Mouse (Mus musculus) kidney, embryonic 16.5 days (tissue): ENCODE measurements around the gene E030018B13Rik. TPM values are rescaled to one million over a fixed set of nuclear protein-coding genes. Genes with fewer than 3 reads are reported as not detected.
A peak's percentile ranks its signal among the peaks of the same experiment; 100 is the strongest.

Experiments used
- ATAC-seq: fragments of 200-750 bp; cut with Nextera tagmentation; 2 replicates; pipeline ENCODE4 v1.8.0; 2017; ENCODE audit warnings: moderate TSS enrichment; ENCODE audit not compliant: low FRiP score, low TSS enrichment
- H3K27ac ChIP-seq: fragments of 300-500 bp; sonication (generic); 2 replicates; pipeline ENCODE4 v1.5.1; 2014; ENCODE audit warnings: low read length
- H3K27me3 ChIP-seq: fragments of 300-500 bp; sonication (generic); 2 replicates; pipeline ENCODE4 v1.6.1; 2014; ENCODE audit warnings: low read length, control low read depth, mixed read lengths; ENCODE audit not compliant: insufficient read depth
- H3K36me3 ChIP-seq: fragments of 300-500 bp; sonication (generic); 2 replicates; pipeline ENCODE4 v1.6.1; 2014; ENCODE audit warnings: low read length, control low read depth, mixed read lengths; ENCODE audit not compliant: insufficient read depth
- H3K4me1 ChIP-seq: fragments of 300-500 bp; sonication (generic); 2 replicates; pipeline ENCODE4 v1.6.1; 2014; ENCODE audit warnings: low read length, control low read depth, mixed read lengths; ENCODE audit not compliant: insufficient read depth
- H3K4me2 ChIP-seq: fragments of 300-500 bp; sonication (generic); replicated peaks from 2 replicates; pipeline ENCODE4 v1.6.1; 2014; ENCODE audit warnings: low read depth, low read length
- H3K4me3 ChIP-seq: fragments of 300-500 bp; sonication (generic); 2 replicates; pipeline ENCODE4 v1.5.1; 2014; ENCODE audit warnings: mild to moderate bottlenecking, low read length
- H3K9ac ChIP-seq: fragments of 300-500 bp; sonication (generic); replicated peaks from 2 replicates; pipeline ENCODE4 v1.6.1; 2014; ENCODE audit warnings: low read length
- H3K9me3 ChIP-seq: fragments of 300-500 bp; sonication (generic); 2 replicates; pipeline ENCODE4 v1.6.1; 2016; ENCODE audit warnings: low read length, control low read depth
- WGBS: fragments of 180-500 bp; shearing (Covaris S2); extraction: QIAGEN DNeasy Blood & Tissue Kit; methylation state at CpG from one replicate; pipeline ENCODE4 v1.1.7; 2014; 5-methylcytosine and 5-hydroxymethylcytosine counted together
- polyA plus RNA-seq: library from polyadenylated mRNA; unstranded; fragments of >200 nt; fragmentation: Nextera tagmentation; extraction: Ambion mirVana; gene quantifications from 2 replicates; pipeline ENCODE4 v1.2.1, GENCODE M21; 2015

Gene E030018B13Rik
- polyA plus RNA-seq, 1 experiment from 2014 or later, result not detected

DNA sequence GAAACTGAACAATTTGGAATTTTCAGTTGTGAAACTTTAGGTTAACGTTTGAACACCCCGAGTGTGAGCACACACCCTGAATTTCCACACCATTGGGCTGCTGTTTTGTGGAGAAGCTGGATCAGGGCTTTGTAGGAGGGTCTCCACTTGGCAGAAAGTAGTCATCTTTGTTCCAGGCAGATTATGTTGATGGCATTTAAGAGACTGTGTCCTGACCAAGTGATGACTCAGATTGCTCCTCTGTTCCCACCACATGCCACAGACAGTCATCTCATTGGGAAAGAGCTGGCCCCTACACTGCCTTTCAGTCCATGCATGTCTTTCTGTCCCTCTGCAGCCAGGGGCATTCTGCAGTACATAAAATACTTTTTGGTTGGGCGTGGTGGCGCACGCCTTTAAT lies 23.7 kb downstream of the E030018B13Rik start:
- peaks cover 14% of the 10 kb centered on the region for H3K4me1 ChIP-seq
- no peak for ATAC-seq
- 85% methylated on average over 5 of the region's 5 CpGs for WGBS
- H3K9me3 ChIP-seq, result no peaks in the 10 kb centered on the region
- no peak overlapping the region for H3K4me3 ChIP-seq
- H3K4me2 ChIP-seq, result no peak overlapping the region
- no peak overlapping the region for H3K9ac ChIP-seq
- no peaks in the 10 kb centered on the region for H3K36me3 ChIP-seq
- H3K27me3 ChIP-seq, result no peaks in the 10 kb centered on the region; the same call in 1 of the 2 replicates
- H3K27ac ChIP-seq, result peak overlapping the region; percentile 95; the same call in 1 of the 2 replicates

DNA sequence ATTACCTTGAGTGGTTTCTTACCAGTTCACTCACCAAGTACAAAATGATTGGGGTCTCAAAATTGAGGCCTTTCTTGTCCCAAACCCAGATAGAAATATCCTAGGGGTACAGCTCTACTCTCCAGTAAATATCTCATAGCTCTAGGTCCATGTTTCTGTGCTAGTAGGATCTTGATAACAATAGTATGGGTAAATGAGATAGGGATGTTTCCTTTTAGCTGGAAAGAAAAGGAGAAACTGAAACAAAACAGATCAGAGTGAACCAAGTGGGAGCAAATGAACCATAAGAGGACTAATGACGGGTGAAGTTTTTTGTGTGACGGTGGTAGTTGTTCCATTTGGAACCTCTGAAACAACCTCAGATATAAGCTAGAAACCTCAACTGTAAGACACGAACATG lies 24.4 kb downstream of the E030018B13Rik start:
- H3K4me1 ChIP-seq, result peaks cover 8% of the 10 kb centered on the region
- H3K9me3 ChIP-seq, result no peaks in the 10 kb centered on the region
- H3K9ac ChIP-seq, result no peak overlapping the region
- no peak for ATAC-seq
- H3K4me3 ChIP-seq, result no peak overlapping the region
- H3K36me3 ChIP-seq, result no peaks in the 10 kb centered on the region
- no peak overlapping the region for H3K27ac ChIP-seq
- H3K27me3 ChIP-seq, result no peaks in the 10 kb centered on the region; the same call in 1 of the 2 replicates
- no peak overlapping the region for H3K4me2 ChIP-seq
- WGBS, result 70% methylated on average over 3 of the region's 3 CpGs

DNA sequence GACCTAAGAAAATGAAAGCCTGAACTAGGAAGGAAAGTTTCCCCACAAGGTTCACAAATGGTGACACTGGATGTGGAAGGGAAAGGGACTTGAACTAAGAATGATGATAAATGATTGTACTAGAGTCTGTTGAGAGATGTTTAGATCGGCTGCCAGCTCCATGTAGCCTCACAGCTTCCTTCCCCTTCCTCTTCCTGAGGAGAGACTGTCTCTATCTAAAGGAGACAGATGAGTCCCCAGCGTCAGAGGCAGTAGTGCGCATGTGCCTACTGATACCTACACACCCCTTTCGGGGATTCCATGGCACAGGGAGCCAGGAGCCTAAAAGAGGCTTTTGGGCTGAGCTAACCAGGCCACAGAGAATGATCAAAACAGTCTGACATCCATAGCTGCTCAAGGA lies 24.8 kb downstream of the E030018B13Rik start:
- H3K27ac ChIP-seq, result no peak overlapping the region
- no peak overlapping the region for H3K9ac ChIP-seq
- no peaks in the 10 kb centered on the region for H3K36me3 ChIP-seq
- no peak for ATAC-seq
- 75% methylated on average over 4 of the region's 4 CpGs for WGBS
- H3K27me3 ChIP-seq, result no peaks in the 10 kb centered on the region; the same call in 1 of the 2 replicates
- H3K4me3 ChIP-seq, result no peak overlapping the region
- peaks cover 8% of the 10 kb centered on the region for H3K4me1 ChIP-seq
- H3K9me3 ChIP-seq, result no peaks in the 10 kb centered on the region
- H3K4me2 ChIP-seq, result no peak overlapping the region

DNA sequence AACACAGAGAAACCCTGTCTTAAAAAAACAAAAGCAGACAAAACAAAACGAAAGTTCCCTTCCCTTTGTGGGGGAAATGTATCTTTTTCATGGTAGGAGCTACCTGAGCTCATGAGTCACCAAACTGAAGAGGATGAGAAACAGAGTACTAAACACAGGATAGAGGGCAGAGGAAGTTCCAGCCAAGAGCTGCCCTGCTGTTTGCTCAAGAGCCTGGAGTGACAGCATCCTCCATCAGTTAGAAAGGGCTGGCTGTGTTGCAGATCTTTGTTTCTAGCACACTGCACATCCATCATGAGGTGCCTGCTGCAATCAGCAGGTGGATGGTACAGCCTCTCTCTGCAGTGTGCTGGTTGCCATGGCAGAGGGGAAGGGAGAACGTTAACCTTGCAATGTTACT lies 27.3 kb downstream of the E030018B13Rik start:
- no peaks in the 10 kb centered on the region; the same call in 1 of the 2 replicates for H3K27me3 ChIP-seq
- ATAC-seq, result no peak
- no peaks in the 10 kb centered on the region for H3K9me3 ChIP-seq
- H3K9ac ChIP-seq, result no peak overlapping the region
- 54% methylated on average over 2 of the region's 2 CpGs for WGBS
- H3K27ac ChIP-seq, result no peak overlapping the region
- H3K4me3 ChIP-seq, result no peak overlapping the region
- no peak overlapping the region for H3K4me2 ChIP-seq
- H3K36me3 ChIP-seq, result no peaks in the 10 kb centered on the region
- peaks cover 8% of the 10 kb centered on the region for H3K4me1 ChIP-seq

DNA sequence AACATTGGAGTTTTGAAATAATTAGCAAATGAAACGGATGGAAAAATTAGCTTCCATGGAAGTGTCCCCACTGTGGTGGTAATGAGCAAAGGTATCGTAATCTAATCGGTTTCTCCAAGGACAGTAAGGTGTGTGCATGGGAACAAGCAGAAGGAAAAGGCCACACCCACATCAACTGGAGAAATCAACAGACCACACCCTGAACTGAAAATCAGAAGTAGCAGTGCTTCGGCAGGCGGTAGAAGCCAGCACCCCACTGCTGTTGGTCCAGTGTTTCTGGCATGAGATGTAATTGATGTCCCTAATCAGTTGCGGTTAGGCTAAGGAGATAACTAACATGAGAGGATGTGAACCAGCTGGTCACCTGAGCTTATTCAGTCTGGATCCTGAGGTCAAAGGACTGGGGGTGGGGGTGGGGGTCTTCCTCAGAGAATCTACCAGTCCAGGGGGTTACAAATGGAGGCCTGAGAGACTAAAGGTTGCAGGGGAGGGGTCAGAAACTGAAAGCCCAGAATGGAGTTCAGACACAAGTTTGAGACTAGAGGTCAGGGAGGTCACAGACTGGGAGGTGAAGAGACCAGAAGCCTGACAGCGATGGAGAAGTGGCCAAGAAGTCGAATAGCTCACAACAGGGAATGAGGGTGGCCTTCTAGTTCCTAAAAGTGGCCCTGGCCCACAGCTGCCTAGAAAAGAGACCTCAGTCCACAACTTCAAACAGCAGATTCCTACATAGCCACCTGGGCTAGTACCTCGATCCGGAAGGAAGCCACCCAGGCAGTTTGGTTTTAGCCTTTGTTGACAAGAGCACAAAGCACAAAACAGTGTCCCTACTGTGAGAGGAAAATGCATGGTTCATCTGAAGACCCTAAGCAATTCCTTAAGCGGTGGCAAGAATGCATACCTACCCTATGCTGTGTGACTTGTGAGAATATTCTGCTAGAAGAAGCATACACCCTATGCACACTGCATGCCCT lies 31.1 kb downstream of the E030018B13Rik start:
- Histone ChIP-seq H3K36me3 (no peaks in the 10 kb centered on the region), H3K27me3 (no peaks in the 10 kb centered on the region), H3K27ac (no peak overlapping the region), H3K9me3 (no peaks in the 10 kb centered on the region), H3K4me1 (no peaks in the 10 kb centered on the region), H3K4me2 (no peak overlapping the region), H3K4me3 (no peak overlapping the region), H3K9ac (no peak overlapping the region)
- 61% methylated on average over 11 of the region's 11 CpGs for WGBS
- ATAC-seq, result no peak

DNA sequence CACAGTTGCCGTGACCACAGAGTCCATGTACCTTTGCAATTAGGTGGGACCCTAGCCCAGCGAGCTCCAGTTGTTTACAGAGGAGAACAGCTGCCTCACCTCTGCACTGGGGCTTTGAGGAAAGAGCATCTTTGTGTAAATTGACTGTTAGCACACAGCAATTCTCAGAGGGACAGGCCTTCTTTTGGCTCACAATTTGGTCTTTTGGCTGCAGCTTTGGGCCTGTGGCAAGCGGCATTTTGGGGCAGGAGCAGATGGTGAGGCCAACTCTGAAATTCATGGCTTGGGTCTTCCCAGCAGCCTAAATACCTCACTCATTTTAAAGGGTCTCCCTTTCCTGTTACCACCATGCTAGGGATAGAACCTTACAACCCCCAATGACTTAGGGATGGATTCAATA lies 32.5 kb downstream of the E030018B13Rik start:
- Histone ChIP-seq H3K36me3 (no peaks in the 10 kb centered on the region), H3K4me3 (no peak overlapping the region), H3K27ac (no peak overlapping the region), H3K9me3 (no peaks in the 10 kb centered on the region), H3K9ac (no peak overlapping the region), H3K4me2 (no peak overlapping the region), H3K27me3 (no peaks in the 10 kb centered on the region), H3K4me1 (no peaks in the 10 kb centered on the region)
- WGBS, result 52% methylated on average over 3 of the region's 3 CpGs
- ATAC-seq, result no peak

DNA sequence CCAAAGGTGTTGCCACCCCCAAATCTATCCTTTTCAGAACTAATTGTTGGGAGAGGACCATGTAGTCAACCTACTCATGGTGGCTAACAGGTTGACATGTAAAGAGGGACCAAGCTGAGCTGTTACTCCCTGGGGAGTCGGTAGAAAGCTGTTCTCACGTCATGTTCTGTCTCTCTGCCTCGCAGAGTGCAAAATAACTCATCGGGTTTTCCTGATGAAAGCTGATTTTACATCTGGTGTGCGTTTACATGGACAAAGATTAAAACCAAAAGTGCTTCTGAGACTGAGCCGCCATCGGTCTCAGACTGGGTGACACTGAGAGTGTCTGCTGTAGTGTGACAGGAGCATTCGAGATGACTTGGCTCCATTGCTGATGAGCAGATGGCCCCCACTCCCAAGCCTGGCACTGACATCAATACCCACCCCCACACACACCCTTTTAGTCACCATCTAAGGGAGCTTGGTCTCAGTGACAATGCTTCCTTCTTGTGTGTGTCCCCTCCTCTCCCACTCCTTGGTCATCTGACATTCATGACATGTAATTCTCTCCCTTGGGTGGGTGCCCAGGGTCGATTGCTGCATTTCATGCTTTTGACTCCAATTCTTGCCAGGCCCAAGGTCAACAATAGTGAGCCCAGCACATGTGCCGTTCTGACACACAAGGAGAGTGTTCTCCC lies 34.4 kb downstream of the E030018B13Rik start:
- Histone ChIP-seq H3K4me2 (no peak overlapping the region), H3K9me3 (no peaks in the 10 kb centered on the region), H3K36me3 (no peaks in the 10 kb centered on the region), H3K4me3 (no peak overlapping the region), H3K27ac (no peak overlapping the region), H3K4me1 (no peaks in the 10 kb centered on the region), H3K27me3 (no peaks in the 10 kb centered on the region), H3K9ac (no peak overlapping the region)
- 74% methylated on average over 10 of the region's 10 CpGs for WGBS
- ATAC-seq, result no peak

DNA sequence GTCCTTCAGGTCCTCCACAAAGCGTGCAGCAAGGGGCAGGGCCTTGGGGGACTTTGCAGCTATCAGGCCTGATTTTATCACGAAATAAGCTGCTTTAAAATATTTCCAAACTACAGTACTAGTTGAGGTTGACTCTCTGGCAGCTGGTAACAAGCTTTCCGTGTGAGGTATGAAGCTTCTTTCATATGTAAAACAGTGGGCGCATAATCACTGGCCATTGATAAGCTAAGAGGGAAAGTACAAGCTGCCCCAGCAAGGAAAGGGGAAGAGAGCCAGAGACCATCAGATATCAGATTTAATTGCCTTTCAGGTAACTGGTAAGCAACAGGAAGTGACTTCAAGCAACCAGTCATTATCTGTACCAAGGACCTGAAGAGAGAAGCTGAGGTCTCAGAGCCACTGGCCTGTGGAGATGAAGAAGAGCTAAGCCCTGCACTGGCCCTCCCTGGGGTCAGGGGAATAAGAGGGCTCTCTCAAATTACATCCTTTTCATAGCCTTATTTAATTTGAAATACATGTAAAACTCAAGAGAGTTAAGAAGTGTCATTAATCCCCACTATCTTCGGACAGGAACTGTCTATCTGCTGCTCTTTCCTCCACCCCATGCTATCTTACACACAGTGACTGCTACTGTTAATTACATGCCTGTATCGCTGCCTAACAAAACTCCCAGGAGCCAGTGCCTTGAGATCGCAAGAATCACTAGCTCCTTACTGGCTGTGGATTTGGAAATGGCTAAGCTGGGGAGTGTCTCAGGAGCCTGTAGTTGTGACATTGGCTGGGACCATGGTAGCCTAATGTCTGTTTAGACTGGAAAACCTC lies 35.6 kb downstream of the E030018B13Rik start:
- WGBS, result 61% methylated on average over 7 of the region's 7 CpGs
- H3K9me3 ChIP-seq, result no peaks in the 10 kb centered on the region
- no peak for ATAC-seq

DNA sequence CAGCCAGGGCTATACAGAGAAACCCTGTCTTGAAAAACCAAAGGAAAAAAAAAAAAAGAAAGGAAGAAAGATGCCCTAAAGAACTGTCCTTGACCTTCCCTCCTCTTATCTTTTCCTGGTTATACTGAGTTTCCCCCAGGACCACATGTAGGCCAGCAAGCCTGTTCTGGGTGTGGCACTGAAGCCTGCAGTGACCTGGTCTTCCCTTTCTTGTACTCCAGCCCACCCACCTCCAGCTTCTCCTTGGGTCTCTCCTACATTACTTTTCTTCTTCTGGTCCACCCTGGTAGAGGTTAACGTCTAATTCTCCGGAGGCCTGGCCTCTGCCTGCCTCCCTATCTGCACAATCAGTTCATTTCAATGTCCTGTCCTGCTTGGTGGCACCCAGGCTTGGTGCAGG lies 38.8 kb downstream of the E030018B13Rik start:
- 81% methylated on average over 2 of the region's 2 CpGs for WGBS
- Histone ChIP-seq H3K27me3 (no peaks in the 10 kb centered on the region), H3K9me3 (no peaks in the 10 kb centered on the region), H3K4me1 (no peaks in the 10 kb centered on the region), H3K36me3 (no peaks in the 10 kb centered on the region), H3K9ac (no peak overlapping the region), H3K27ac (no peak overlapping the region), H3K4me3 (no peak overlapping the region), H3K4me2 (no peak overlapping the region)
- ATAC-seq, result no peak

More for the DNA sequence above, 35.6 kb downstream of the E030018B13Rik start:
- no peaks in the 10 kb centered on the region for H3K36me3 ChIP-seq
- no peak overlapping the region for H3K9ac ChIP-seq
- no peaks in the 10 kb centered on the region for H3K4me1 ChIP-seq
- H3K27ac ChIP-seq, result no peak overlapping the region
- no peak overlapping the region for H3K4me2 ChIP-seq
- H3K4me3 ChIP-seq, result no peak overlapping the region
- H3K27me3 ChIP-seq, result no peaks in the 10 kb centered on the region
